8 mouse cellular contexts compared by ENCODE assay signal in genomic region chr2:80580311-80580961, GRCm38 (mm10). TPM values are rescaled to one million over a fixed set of nuclear protein-coding genes. Genes with fewer than 3 reads are reported as not detected.
DNase-seq lines count a peak whose midpoint lies in the region; ATAC-seq and TF ChIP-seq lines count a peak whose summit lies in the region.

No protein-coding gene starts in this region.

- peak overlapping the region; percentile 96 for H3K27ac ChIP-seq in gastrocnemius, adult 2 months
- peak overlapping the region; percentile 93 for H3K27ac ChIP-seq in forebrain, embryonic 11.5 days (ENCODE audit: low read depth, low read length)
- peak overlapping the region; percentile 99 for H3K27ac ChIP-seq in intestine, embryonic 15.5 days

- H3K27me3 ChIP-seq in forebrain, embryonic 11.5 days (ENCODE audit: control insufficient read depth, insufficient read depth, low read length), result no peaks in the 10 kb centered on the region
- H3K27me3 ChIP-seq in intestine, embryonic 15.5 days (replicated peaks), result no peaks in the 10 kb centered on the region

- peaks cover 3% of the 10 kb centered on the region; the same call in 1 of the 2 replicates for H3K4me1 ChIP-seq in forebrain, embryonic 11.5 days (replicated peaks; ENCODE audit: control insufficient read depth, insufficient read depth, low read length)
- H3K4me1 ChIP-seq in intestine, embryonic 15.5 days (replicated peaks), result peaks cover 10% of the 10 kb centered on the region

- under 1% methylated on average over 65 of the region's 65 CpGs for WGBS in forebrain, embryonic 11.5 days
- WGBS in intestine, embryonic 15.5 days, result under 1% methylated on average over 60 of the region's 65 CpGs

- peak overlapping the region; percentile 97 for H3K4me3 ChIP-seq in gastrocnemius, adult 2 months
- peak overlapping the region; percentile 87 for H3K4me3 ChIP-seq in forebrain, embryonic 11.5 days (ENCODE audit: low read depth, low read length)
- H3K4me3 ChIP-seq in intestine, embryonic 15.5 days (replicated peaks), result peak overlapping the region; percentile 90

- intact Hi-C loops in gastrocnemius, adult 2 months (cut with DNase I), result loop anchor here (2.0 kb wide), 1 partner anchor 36 kb away; the partner anchor contains the start of genes Dusp19 and Nup35

- no peaks in the 10 kb centered on the region for H3K36me3 ChIP-seq in forebrain, embryonic 11.5 days (ENCODE audit: control insufficient read depth, insufficient read depth, low read length)
- H3K36me3 ChIP-seq in intestine, embryonic 15.5 days, result no peaks in the 10 kb centered on the region

- H3K9me3 ChIP-seq in forebrain, embryonic 11.5 days (ENCODE audit: control insufficient read depth, low read length), result no peaks in the 10 kb centered on the region
- no peaks in the 10 kb centered on the region for H3K9me3 ChIP-seq in intestine, embryonic 15.5 days

- peak overlapping the region; percentile 98 for H3K9ac ChIP-seq in forebrain, embryonic 11.5 days (ENCODE audit: low read length)
- peak overlapping the region; percentile 99 for H3K9ac ChIP-seq in intestine, embryonic 15.5 days

- peak overlapping the region; percentile 83 for H3K4me2 ChIP-seq in forebrain, embryonic 11.5 days (ENCODE audit: low read depth, low read length, severe bottlenecking)
- H3K4me2 ChIP-seq in intestine, embryonic 15.5 days (replicated peaks), result peak overlapping the region; percentile 66

- no peak for TF ChIP-seq CTCF in gastrocnemius, adult 2 months (IDR thresholded peaks at IDR 0.05)

- DNase-seq in gastrocnemius, adult 2 months, result no peak
- DNase-seq in gastrocnemius, postnatal 4 days (ENCODE audit: low spot score in 2 of 2), result no peak
- peak; percentile 63 for DNase-seq in 3T3-L1 (ENCODE audit: low read depth, low spot score)
- DNase-seq in adrenal gland, postnatal 36 days, result peak; percentile 46 to 63
- no peak for DNase-seq in forebrain, embryonic 11.5 days (ENCODE audit: low spot score)
- DNase-seq in lung, postnatal 14 days, result peak; percentile 15
- peak; percentile 59 for DNase-seq in right cerebral cortex, postnatal 25 days

- ATAC-seq in forebrain, embryonic 11.5 days (replicated peaks; ENCODE audit: low FRiP score), result peak; percentile 72
- peak; percentile 78 for ATAC-seq in intestine, embryonic 15.5 days

RNA-seq across cellular contexts. Expression of gene Nckap1, which starts 0.7 kb away (rescaled TPM):
- total RNA-seq in gastrocnemius, adult 2 months (2021), result 10 to 100 TPM; 43.9 to 52.0 TPM
- total RNA-seq in gastrocnemius, postnatal 4 days (2021), result 10 to 100 TPM; 80.1 to 81.0 TPM
- 100 to 1,000 TPM; 144 to 180 TPM for total RNA-seq in adrenal gland, postnatal 36 days (2021)
- polyA plus RNA-seq in forebrain, embryonic 11.5 days (2014; fragmentation: Nextera tagmentation; extraction: Ambion mirVana), result 68.0 and 70.9 TPM in 2 replicates
- 64.7 and 69.4 TPM in 2 replicates for polyA plus RNA-seq in intestine, embryonic 15.5 days (2015; fragmentation: Nextera tagmentation; extraction: Ambion mirVana)

RNA-seq across cellular contexts. Expression of gene Dusp19, which starts 36.4 kb away (rescaled TPM):
- 10 to 100 TPM in 1 of 2 experiments, 1 to 10 TPM in 1; 8.6 to 11.2 TPM for total RNA-seq in gastrocnemius, adult 2 months (2021)
- 1 to 10 TPM; 9.0 to 9.3 TPM for total RNA-seq in gastrocnemius, postnatal 4 days (2021)
- total RNA-seq in adrenal gland, postnatal 36 days (2021), result 10 to 100 TPM; 13.3 to 19.8 TPM
- 17.7 and 19.6 TPM in 2 replicates for polyA plus RNA-seq in forebrain, embryonic 11.5 days (2014; fragmentation: Nextera tagmentation; extraction: Ambion mirVana)
- 16.4 and 16.5 TPM in 2 replicates for polyA plus RNA-seq in intestine, embryonic 15.5 days (2015; fragmentation: Nextera tagmentation; extraction: Ambion mirVana)

RNA-seq across cellular contexts. Expression of gene Nup35, which starts 36.6 kb away (rescaled TPM):
- 1 to 10 TPM; 8.0 to 9.3 TPM for total RNA-seq in gastrocnemius, adult 2 months (2021)
- 10 to 100 TPM; 14.0 to 14.7 TPM for total RNA-seq in gastrocnemius, postnatal 4 days (2021)
- total RNA-seq in adrenal gland, postnatal 36 days (2021), result 10 to 100 TPM; 24.3 to 27.1 TPM
- polyA plus RNA-seq in forebrain, embryonic 11.5 days (2014; fragmentation: Nextera tagmentation; extraction: Ambion mirVana), result 64.5 and 66.4 TPM in 2 replicates
- polyA plus RNA-seq in intestine, embryonic 15.5 days (2015; fragmentation: Nextera tagmentation; extraction: Ambion mirVana), result 37.5 and 38.8 TPM in 2 replicates

Comparison
In these comparisons a context has a peak if more than half of its experiments do, and no peak if none do; other contexts are left out.
1. DNase-seq: peak in 3T3-L1 (single experiment), adrenal gland, postnatal 36 days (2 of 2), lung, postnatal 14 days (single experiment) and right cerebral cortex, postnatal 25 days (single experiment); none in gastrocnemius, adult 2 months (single experiment), gastrocnemius, postnatal 4 days (0 of 2) and forebrain, embryonic 11.5 days (single experiment).
2. Peak in every context shown above with its lines, with median percentiles within 50 percentile points of each other: H3K27ac ChIP-seq and H3K4me3 ChIP-seq.